Mouse (Mus musculus) MN1 (cell line): ENCODE results near the gene Rnf214.

Experiments used
- DNase-seq: peaks from one replicate; pipeline ENCODE4 v3.0.0-alpha.2; 2016; ENCODE audit warnings: low spot score

Rnf214 gene

DNA sequence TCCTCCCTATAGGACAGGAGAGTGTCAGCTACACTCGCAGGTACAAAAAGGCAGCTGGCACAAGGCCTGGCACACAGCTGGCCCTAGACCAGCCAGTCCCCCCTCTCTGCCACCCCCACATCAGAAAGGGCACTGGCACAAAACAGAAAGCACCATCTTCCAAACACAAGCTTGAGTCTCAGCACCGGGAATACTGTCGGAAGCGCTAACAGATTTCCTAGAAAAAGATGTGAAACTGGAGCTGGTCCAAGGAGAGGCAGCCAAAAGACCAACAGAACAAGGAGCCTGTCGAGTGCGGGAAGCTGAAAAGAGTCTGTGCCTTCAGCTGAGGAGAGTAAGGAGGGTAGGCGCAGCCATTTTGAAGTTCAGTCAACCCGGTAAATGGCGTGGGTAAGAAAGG lies 91.6 kb downstream of the Rnf214 start:
- DNase-seq: no peak
